Mouse (Mus musculus) forebrain, embryonic 11.5 days (tissue): Measurements from ENCODE around the gene Bbox1. TPM values are rescaled to one million over a fixed set of nuclear protein-coding genes. Genes with fewer than 3 reads are reported as not detected.

ENCODE experiments used
- ATAC-seq: fragments of 200-750 bp; cut with Nextera tagmentation; replicated peaks from 2 replicates; pipeline ENCODE4 v1.8.0; 2017; ENCODE audit warnings: moderate TSS enrichment; ENCODE audit not compliant: low FRiP score
- DNase-seq: peaks from one replicate; pipeline ENCODE4 v3.0.0-alpha.2; 2017; ENCODE audit warnings: low spot score
- H3K27ac ChIP-seq: fragments of 300-500 bp; sonication (generic); 2 replicates; pipeline ENCODE4 v1.5.1; 2014; ENCODE audit warnings: low read depth, low read length
- H3K27me3 ChIP-seq: fragments of 300-500 bp; sonication (generic); 2 replicates; pipeline ENCODE4 v1.6.1; 2014; ENCODE audit warnings: mild to moderate bottlenecking, low read length, mixed read lengths; ENCODE audit not compliant: control insufficient read depth, insufficient read depth
- H3K36me3 ChIP-seq: fragments of 300-500 bp; sonication (generic); 2 replicates; pipeline ENCODE4 v1.6.1; 2014; ENCODE audit warnings: mild to moderate bottlenecking, low read length, moderate library complexity, mixed read lengths; ENCODE audit not compliant: control insufficient read depth, insufficient read depth
- H3K4me1 ChIP-seq: fragments of 300-500 bp; sonication (generic); replicated peaks from 2 replicates; pipeline ENCODE4 v1.6.1; 2014; ENCODE audit warnings: low read length, mixed read lengths; ENCODE audit not compliant: control insufficient read depth, insufficient read depth
- H3K4me2 ChIP-seq: fragments of 300-500 bp; sonication (generic); 2 replicates; pipeline ENCODE4 v1.6.1; 2014; ENCODE audit warnings: low read depth, mild to moderate bottlenecking, low read length, moderate library complexity, mixed read lengths; ENCODE audit not compliant: severe bottlenecking
- H3K4me3 ChIP-seq: fragments of 300-500 bp; sonication (generic); 2 replicates; pipeline ENCODE4 v1.5.1; 2014; ENCODE audit warnings: low read depth, low read length
- H3K9ac ChIP-seq: fragments of 300-500 bp; sonication (generic); 2 replicates; pipeline ENCODE4 v1.6.1; 2014; ENCODE audit warnings: low read length
- H3K9me3 ChIP-seq: fragments of 300-500 bp; sonication (generic); 2 replicates; pipeline ENCODE4 v1.6.1; 2016; ENCODE audit warnings: low read length, mixed read lengths; ENCODE audit not compliant: control insufficient read depth
- WGBS: fragments of 180-500 bp; shearing (Covaris S2); extraction: QIAGEN DNeasy Blood & Tissue Kit; methylation state at CpG from one replicate; pipeline ENCODE4 v1.1.7; 2014; 5-methylcytosine and 5-hydroxymethylcytosine counted together
- polyA plus RNA-seq: library from polyadenylated mRNA; unstranded; fragments of >200 nt; fragmentation: Nextera tagmentation; extraction: Ambion mirVana; gene quantifications from 2 replicates; pipeline ENCODE4 v1.2.1, GENCODE M21; 2014

Bbox1 gene
- polyA plus RNA-seq, 1 experiment from 2014 or later = not detected

- Histone ChIP-seq H3K36me3 (no peaks in the 10 kb centered on the region), H3K27me3 (no peaks in the 10 kb centered on the region), H3K4me2 (no peak overlapping the region), H3K9ac (no peak overlapping the region), H3K4me1 (no peaks in the 10 kb centered on the region), H3K4me3 (no peak overlapping the region), H3K9me3 (no peaks in the 10 kb centered on the region), H3K27ac (no peak overlapping the region)
- ATAC-seq (no peak), DNase-seq (no peak)
- WGBS = 88% methylated on average over 1 of the region's 1 CpGs
Measured at GRCm38 (mm10) chr2:110319266-110319665, 4.9 kb upstream of the Bbox1 start.

DNA sequence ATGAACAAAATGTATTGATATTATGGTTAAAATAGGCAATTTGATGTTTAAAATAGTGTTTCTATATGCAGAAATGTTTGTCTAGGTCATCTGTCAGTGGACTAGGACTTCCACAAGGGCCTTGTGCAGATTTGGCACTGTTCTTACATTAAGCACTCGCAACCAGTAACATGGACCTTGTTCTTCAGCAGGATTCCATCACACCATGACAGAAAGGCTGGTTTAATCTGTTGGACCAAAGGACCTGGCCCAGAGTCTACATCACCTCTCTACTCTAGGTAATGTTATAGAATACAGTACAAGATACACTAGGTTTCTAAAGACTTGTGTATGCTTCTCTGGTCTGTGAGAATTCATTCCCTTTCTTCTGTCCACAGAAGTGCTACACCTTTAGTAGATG, 4.4 kb upstream of the Bbox1 start:
- no peak overlapping the region for H3K4me2 ChIP-seq
- H3K27me3 ChIP-seq = no peaks in the 10 kb centered on the region
- H3K9me3 ChIP-seq = no peaks in the 10 kb centered on the region
- H3K9ac ChIP-seq = no peak overlapping the region
- 88% methylated on average over 1 of the region's 1 CpGs for WGBS
- no peaks in the 10 kb centered on the region for H3K36me3 ChIP-seq
- H3K4me3 ChIP-seq = no peak overlapping the region
- no peak overlapping the region for H3K27ac ChIP-seq
- no peak for DNase-seq
- no peak for ATAC-seq
- no peaks in the 10 kb centered on the region for H3K4me1 ChIP-seq

GRCm38 (mm10) chr2:110316116-110316883, 1.9 kb upstream of the Bbox1 start:
- H3K4me3 ChIP-seq = no peak overlapping the region
- no peak overlapping the region for H3K9ac ChIP-seq
- H3K27ac ChIP-seq = no peak overlapping the region
- H3K9me3 ChIP-seq = no peaks in the 10 kb centered on the region
- no peak overlapping the region for H3K4me2 ChIP-seq
- no peaks in the 10 kb centered on the region for H3K27me3 ChIP-seq
- WGBS = 46% methylated on average over 3 of the region's 3 CpGs
- no peaks in the 10 kb centered on the region for H3K36me3 ChIP-seq
- ATAC-seq (no peak), DNase-seq (no peak)
- no peaks in the 10 kb centered on the region for H3K4me1 ChIP-seq

DNA sequence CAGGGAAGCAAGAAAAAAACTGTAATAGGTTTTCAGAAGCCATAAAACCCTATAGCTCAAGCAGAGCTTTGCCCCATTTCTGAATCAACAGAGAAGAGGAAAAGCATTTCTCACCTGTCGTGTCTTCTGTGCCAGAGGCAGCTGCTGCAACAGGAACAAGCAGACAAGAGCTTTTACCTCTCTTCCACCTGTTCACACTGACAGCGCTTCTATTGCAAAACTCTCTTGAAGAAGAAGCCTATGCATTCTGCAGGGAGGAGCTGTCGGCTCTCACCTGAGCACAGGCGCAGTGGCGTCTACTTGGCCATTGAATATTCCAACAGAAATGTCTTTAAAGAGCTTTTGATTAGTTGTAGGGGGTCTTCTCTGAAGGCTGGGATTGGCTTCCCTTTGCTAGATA, 286 bp downstream of the Bbox1 start:
- Histone ChIP-seq H3K27me3 (no peaks in the 10 kb centered on the region), H3K4me3 (no peak overlapping the region), H3K9me3 (no peaks in the 10 kb centered on the region), H3K36me3 (no peaks in the 10 kb centered on the region), H3K27ac (no peak overlapping the region), H3K9ac (no peak overlapping the region), H3K4me2 (no peak overlapping the region), H3K4me1 (no peaks in the 10 kb centered on the region)
- DNase-seq (no peak), ATAC-seq (no peak)
- 91% methylated on average over 5 of the region's 5 CpGs for WGBS

DNA sequence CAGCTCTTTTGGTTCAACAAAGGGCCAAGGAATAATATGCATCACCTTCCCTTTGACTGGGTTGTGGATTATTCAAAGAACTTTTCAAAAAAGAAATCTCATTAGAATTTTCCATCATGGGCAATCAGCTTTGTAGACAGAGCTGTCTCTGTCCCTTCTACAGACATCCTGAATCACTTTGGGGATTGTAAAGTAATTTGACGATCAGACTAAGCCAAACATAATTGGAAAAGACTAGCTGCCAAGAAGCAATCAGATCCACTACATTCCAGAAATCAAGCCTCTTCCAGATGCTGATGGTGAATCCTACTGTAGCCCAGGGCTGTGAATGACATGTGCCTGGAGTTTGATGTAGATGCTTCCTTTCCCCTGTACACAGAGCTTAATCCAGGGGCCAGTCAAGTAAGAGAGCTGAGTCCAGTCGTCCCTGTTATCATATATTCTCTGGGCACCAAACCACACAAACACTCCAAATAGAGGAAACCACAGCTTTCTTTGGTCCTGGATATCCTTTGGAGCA, 995 bp downstream of the Bbox1 start:
- WGBS = 69% methylated on average over 2 of the region's 2 CpGs
- ATAC-seq (no peak), DNase-seq (no peak)
- H3K27me3 ChIP-seq = no peaks in the 10 kb centered on the region
- H3K9me3 ChIP-seq = no peaks in the 10 kb centered on the region
- no peaks in the 10 kb centered on the region for H3K4me1 ChIP-seq
- H3K4me3 ChIP-seq = no peak overlapping the region
- no peak overlapping the region for H3K27ac ChIP-seq
- H3K9ac ChIP-seq = no peak overlapping the region
- H3K4me2 ChIP-seq = no peak overlapping the region
- H3K36me3 ChIP-seq = no peaks in the 10 kb centered on the region

- no peaks in the 10 kb centered on the region for H3K4me1 ChIP-seq
- no peak overlapping the region for H3K4me3 ChIP-seq
- H3K9ac ChIP-seq = no peak overlapping the region
- H3K9me3 ChIP-seq = no peaks in the 10 kb centered on the region
- DNase-seq (no peak), ATAC-seq (no peak)
- no peaks in the 10 kb centered on the region for H3K27me3 ChIP-seq
- no peak overlapping the region for H3K4me2 ChIP-seq
- 87% methylated on average over 12 of the region's 12 CpGs for WGBS
- no peaks in the 10 kb centered on the region for H3K36me3 ChIP-seq
- no peak overlapping the region for H3K27ac ChIP-seq
Measured at GRCm38 (mm10) chr2:110305358-110306283, 8.7 kb downstream of the Bbox1 start.

GRCm38 (mm10) chr2:110302261-110302660, 12.1 kb downstream of the Bbox1 start:
- ATAC-seq = no peak

DNA sequence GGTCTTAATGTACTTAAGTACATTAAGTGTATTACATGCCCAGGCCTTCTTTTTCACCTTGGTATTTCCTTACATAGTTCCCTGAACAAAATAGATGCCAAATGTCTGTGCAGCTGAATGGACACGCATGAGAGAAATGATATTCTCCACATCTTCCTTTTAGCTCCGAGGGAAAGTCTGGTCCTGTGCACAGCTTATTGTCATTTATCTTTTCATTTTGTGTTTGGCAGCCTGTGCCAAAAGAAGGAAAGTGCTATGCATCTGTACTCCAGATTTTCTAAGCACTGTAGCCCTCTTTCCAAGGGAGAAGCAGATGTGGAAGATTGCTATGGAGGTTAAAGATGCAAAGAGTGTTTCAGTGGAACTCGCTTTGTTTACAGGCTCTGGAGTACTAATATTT, 13.0 kb downstream of the Bbox1 start:
- H3K9ac ChIP-seq = no peak overlapping the region
- H3K4me1 ChIP-seq = no peaks in the 10 kb centered on the region
- H3K27ac ChIP-seq = no peak overlapping the region
- no peak overlapping the region for H3K4me3 ChIP-seq
- H3K36me3 ChIP-seq = no peaks in the 10 kb centered on the region
- WGBS = 78% methylated on average over 3 of the region's 3 CpGs
- H3K9me3 ChIP-seq = no peaks in the 10 kb centered on the region
- H3K27me3 ChIP-seq = no peaks in the 10 kb centered on the region
- DNase-seq (no peak), ATAC-seq (no peak)
- H3K4me2 ChIP-seq = no peak overlapping the region

More at GRCm38 (mm10) chr2:110302261-110302660, 12.1 kb downstream of the Bbox1 start:
- Histone ChIP-seq H3K4me1 (no peaks in the 10 kb centered on the region), H3K27me3 (no peaks in the 10 kb centered on the region), H3K9me3 (no peaks in the 10 kb centered on the region), H3K36me3 (no peaks in the 10 kb centered on the region), H3K9ac (no peak overlapping the region), H3K27ac (no peak overlapping the region), H3K4me2 (no peak overlapping the region), H3K4me3 (no peak overlapping the region)
- DNase-seq = no peak
- 68% methylated on average over 2 of the region's 2 CpGs for WGBS
